Mouse (Mus musculus) limb, embryonic 13.5 days (tissue): ENCODE results near the gene Fnbp1. TPM values are rescaled to one million over a fixed set of nuclear protein-coding genes. Genes with fewer than 3 reads are reported as not detected.

ENCODE experiments used
- ATAC-seq: fragments of 200-750 bp; cut with Nextera tagmentation; 2 replicates; pipeline ENCODE4 v1.8.0; 2017; ENCODE audit warnings: low read depth, moderate number of reproducible peaks, moderate TSS enrichment; ENCODE audit not compliant: low FRiP score
- H3K27ac ChIP-seq: fragments of 300-500 bp; sonication (generic); 2 replicates; pipeline ENCODE4 v1.5.1; 2015; ENCODE audit warnings: inconsistent platforms, mild to moderate bottlenecking, moderate library complexity
- H3K27me3 ChIP-seq: fragments of 300-500 bp; sonication (generic); 2 replicates; pipeline ENCODE4 v1.6.1; 2015; ENCODE audit warnings: mild to moderate bottlenecking, inconsistent platforms
- H3K36me3 ChIP-seq: fragments of 300-500 bp; sonication (generic); 2 replicates; pipeline ENCODE4 v1.6.1; 2015; ENCODE audit warnings: inconsistent platforms, mild to moderate bottlenecking, moderate library complexity
- H3K4me1 ChIP-seq: fragments of 300-500 bp; sonication (generic); 2 replicates; pipeline ENCODE4 v1.6.1; 2015; ENCODE audit warnings: inconsistent platforms
- H3K4me2 ChIP-seq: fragments of 300-500 bp; sonication (generic); replicated peaks from 2 replicates; pipeline ENCODE4 v1.6.1; 2015; ENCODE audit warnings: inconsistent platforms, mild to moderate bottlenecking, moderate library complexity
- H3K4me3 ChIP-seq: fragments of 300-500 bp; sonication (generic); 2 replicates; pipeline ENCODE4 v1.5.1; 2015; ENCODE audit warnings: moderate library complexity, mild to moderate bottlenecking, inconsistent platforms
- H3K9ac ChIP-seq: fragments of 300-500 bp; sonication (generic); 2 replicates; pipeline ENCODE4 v1.6.1; 2015; ENCODE audit warnings: mild to moderate bottlenecking, inconsistent platforms
- H3K9me3 ChIP-seq: fragments of 300-500 bp; sonication (generic); 2 replicates; pipeline ENCODE4 v1.6.1; 2016; ENCODE audit warnings: inconsistent platforms
- whole genome bisulfite sequencing: fragments of 180-500 bp; shearing (Covaris S2); methylation state at CpG from one replicate; pipeline ENCODE4 v1.1.7; 2015; 5-methylcytosine and 5-hydroxymethylcytosine counted together
- polyA plus RNA-seq: library from polyadenylated mRNA; unstranded; fragments of >200 nt; fragmentation: Nextera tagmentation; extraction: Ambion mirVana; gene quantifications from 2 replicates; pipeline ENCODE4 v1.2.1, GENCODE M21; 2015

Gene Fnbp1
- polyA plus RNA-seq, 1 experiment from 2014 or later = 24.5 TPM

GRCm38 (mm10) chr2:31056070-31056469, 85.7 kb downstream of the Fnbp1 start:
- Histone ChIP-seq H3K27me3 (no peaks in the 10 kb centered on the region), H3K27ac (no peak overlapping the region), H3K36me3 (peaks cover 77% of the 10 kb centered on the region), H3K4me3 (no peak overlapping the region), H3K4me1 (no peaks in the 10 kb centered on the region), H3K9ac (no peak overlapping the region), H3K9me3 (no peaks in the 10 kb centered on the region), H3K4me2 (no peak overlapping the region)
- 97% methylated on average over 3 of the region's 3 CpGs for WGBS
- ATAC-seq = no peak

- Histone ChIP-seq H3K4me2 (no peak overlapping the region), H3K27ac (no peak overlapping the region), H3K4me1 (no peaks in the 10 kb centered on the region), H3K9me3 (no peaks in the 10 kb centered on the region), H3K4me3 (no peak overlapping the region), H3K27me3 (no peaks in the 10 kb centered on the region), H3K36me3 (peaks cover 76% of the 10 kb centered on the region), H3K9ac (no peak overlapping the region)
- no peak for ATAC-seq
- 93% methylated on average over 11 of the region's 11 CpGs for WGBS
Measured at GRCm38 (mm10) chr2:31053851-31054340, 87.9 kb downstream of the Fnbp1 start.

- Histone ChIP-seq H3K4me1 (no peaks in the 10 kb centered on the region), H3K4me2 (no peak overlapping the region), H3K4me3 (no peak overlapping the region), H3K27me3 (no peaks in the 10 kb centered on the region), H3K9ac (no peak overlapping the region), H3K9me3 (no peaks in the 10 kb centered on the region), H3K27ac (no peak overlapping the region), H3K36me3 (peaks cover 72% of the 10 kb centered on the region)
- no peak for ATAC-seq
- WGBS = 91% methylated on average over 13 of the region's 13 CpGs
Measured at GRCm38 (mm10) chr2:31053426-31053825, 88.4 kb downstream of the Fnbp1 start.

GRCm38 (mm10) chr2:31052441-31052840, 89.4 kb downstream of the Fnbp1 start:
- Histone ChIP-seq H3K9ac (no peak overlapping the region), H3K36me3 (peaks cover 63% of the 10 kb centered on the region)

GRCm38 (mm10) chr2:31048037-31048436, 93.8 kb downstream of the Fnbp1 start:
- WGBS = 91% methylated on average over 6 of the region's 6 CpGs
- Histone ChIP-seq H3K27ac (no peak overlapping the region), H3K4me2 (no peak overlapping the region)

More at GRCm38 (mm10) chr2:31052441-31052840, 89.4 kb downstream of the Fnbp1 start:
- no peak for ATAC-seq
- Histone ChIP-seq H3K27ac (no peak overlapping the region), H3K4me3 (no peak overlapping the region), H3K27me3 (no peaks in the 10 kb centered on the region), H3K9me3 (no peaks in the 10 kb centered on the region), H3K4me2 (no peak overlapping the region), H3K4me1 (no peaks in the 10 kb centered on the region)
- 94% methylated on average over 10 of the region's 10 CpGs for WGBS

GRCm38 (mm10) chr2:31043856-31044255, 98.0 kb downstream of the Fnbp1 start:
- Histone ChIP-seq H3K9me3 (no peaks in the 10 kb centered on the region), H3K36me3 (peaks cover 28% of the 10 kb centered on the region)

More at GRCm38 (mm10) chr2:31048037-31048436, 93.8 kb downstream of the Fnbp1 start:
- no peaks in the 10 kb centered on the region for H3K9me3 ChIP-seq
- no peak overlapping the region for H3K9ac ChIP-seq
- H3K4me1 ChIP-seq = no peaks in the 10 kb centered on the region
- H3K36me3 ChIP-seq = peaks cover 28% of the 10 kb centered on the region
- H3K4me3 ChIP-seq = no peak overlapping the region
- H3K27me3 ChIP-seq = no peaks in the 10 kb centered on the region
- no peak for ATAC-seq

GRCm38 (mm10) chr2:31042881-31043280, 98.9 kb downstream of the Fnbp1 start:
- no peak overlapping the region for H3K4me2 ChIP-seq
- peaks cover 37% of the 10 kb centered on the region for H3K36me3 ChIP-seq
- H3K9me3 ChIP-seq = no peaks in the 10 kb centered on the region
- H3K27me3 ChIP-seq = no peaks in the 10 kb centered on the region
- no peak for ATAC-seq
- no peak overlapping the region for H3K9ac ChIP-seq
- no peak overlapping the region for H3K4me3 ChIP-seq
- H3K4me1 ChIP-seq = no peaks in the 10 kb centered on the region
- no peak overlapping the region for H3K27ac ChIP-seq
- 85% methylated on average over 6 of the region's 6 CpGs for WGBS

More at GRCm38 (mm10) chr2:31043856-31044255, 98.0 kb downstream of the Fnbp1 start:
- Histone ChIP-seq H3K4me2 (no peak overlapping the region), H3K9ac (no peak overlapping the region), H3K27me3 (no peaks in the 10 kb centered on the region), H3K4me3 (no peak overlapping the region), H3K4me1 (no peaks in the 10 kb centered on the region), H3K27ac (no peak overlapping the region)
- ATAC-seq = no peak
- WGBS = 96% methylated on average over 1 of the region's 1 CpGs

GRCm38 (mm10) chr2:31041386-31041785, 100.4 kb downstream of the Fnbp1 start:
- Histone ChIP-seq H3K4me2 (no peak overlapping the region), H3K36me3 (peaks cover 43% of the 10 kb centered on the region), H3K4me1 (no peaks in the 10 kb centered on the region), H3K9ac (no peak overlapping the region), H3K27me3 (no peaks in the 10 kb centered on the region), H3K4me3 (no peak overlapping the region), H3K27ac (no peak overlapping the region), H3K9me3 (no peaks in the 10 kb centered on the region)
- WGBS = 86% methylated on average over 6 of the region's 6 CpGs
- ATAC-seq = no peak

GRCm38 (mm10) chr2:31040487-31040886, 101.3 kb downstream of the Fnbp1 start:
- Histone ChIP-seq H3K27ac (no peak overlapping the region), H3K9me3 (no peaks in the 10 kb centered on the region), H3K27me3 (no peaks in the 10 kb centered on the region), H3K4me2 (no peak overlapping the region), H3K36me3 (peaks cover 45% of the 10 kb centered on the region), H3K4me1 (no peaks in the 10 kb centered on the region), H3K4me3 (no peak overlapping the region), H3K9ac (no peak overlapping the region)
- WGBS = 80% methylated on average over 3 of the region's 3 CpGs
- no peak for ATAC-seq

- Histone ChIP-seq H3K9me3 (no peaks in the 10 kb centered on the region), H3K9ac (no peak overlapping the region), H3K4me3 (no peak overlapping the region), H3K4me2 (no peak overlapping the region), H3K27ac (no peak overlapping the region), H3K27me3 (no peaks in the 10 kb centered on the region), H3K36me3 (peaks cover 50% of the 10 kb centered on the region), H3K4me1 (no peaks in the 10 kb centered on the region)
- 95% methylated on average over 3 of the region's 3 CpGs for WGBS
- no peak for ATAC-seq
Measured at GRCm38 (mm10) chr2:31040043-31040442, 101.8 kb downstream of the Fnbp1 start.

- Histone ChIP-seq H3K9ac (no peak overlapping the region), H3K27ac (no peak overlapping the region), H3K27me3 (no peaks in the 10 kb centered on the region), H3K4me3 (no peak overlapping the region), H3K4me2 (no peak overlapping the region), H3K36me3 (peaks cover 76% of the 10 kb centered on the region), H3K9me3 (no peaks in the 10 kb centered on the region), H3K4me1 (no peaks in the 10 kb centered on the region)
- WGBS = 88% methylated on average over 6 of the region's 6 CpGs
- no peak for ATAC-seq
Measured at GRCm38 (mm10) chr2:31036811-31037210, 105.0 kb downstream of the Fnbp1 start.

- no peak for ATAC-seq
- Histone ChIP-seq H3K4me2 (no peak overlapping the region), H3K9me3 (no peaks in the 10 kb centered on the region), H3K9ac (no peak overlapping the region), H3K27me3 (no peaks in the 10 kb centered on the region), H3K27ac (no peak overlapping the region), H3K4me3 (no peak overlapping the region), H3K4me1 (no peaks in the 10 kb centered on the region), H3K36me3 (peaks cover 83% of the 10 kb centered on the region)
- 76% methylated on average over 7 of the region's 7 CpGs for WGBS
Measured at GRCm38 (mm10) chr2:31031972-31032371, 109.8 kb downstream of the Fnbp1 start.

GRCm38 (mm10) chr2:31026642-31027041, 115.2 kb downstream of the Fnbp1 start:
- WGBS = 57% methylated on average over 8 of the region's 8 CpGs
- no peak for ATAC-seq
- Histone ChIP-seq H3K4me1 (no peaks in the 10 kb centered on the region), H3K9me3 (no peaks in the 10 kb centered on the region), H3K27ac (no peak overlapping the region), H3K4me3 (no peak overlapping the region), H3K4me2 (no peak overlapping the region), H3K9ac (no peak overlapping the region), H3K36me3 (peaks cover 37% of the 10 kb centered on the region), H3K27me3 (no peaks in the 10 kb centered on the region)
